Mouse (Mus musculus): ENCODE data around the gene Maf. TPM values are rescaled to one million over a fixed set of nuclear protein-coding genes. Genes with fewer than 3 reads are reported as not detected.

Gene Maf
- polyA plus RNA-seq, 1 experiment from 2014 or later = 2.4 TPM

GRCm38 (mm10) chr8:115639951-115640350, 67.6 kb downstream of the Maf start:
- H3K36me3 ChIP-seq (ENCODE audit: control insufficient read depth, insufficient read depth, low read length) = no peaks in the 10 kb centered on the region
- 76% methylated on average over 5 of the region's 5 CpGs for WGBS (ENCODE audit: insufficient replicate concordance)
- no peak overlapping the region for H3K4me2 ChIP-seq
- H3K4me3 ChIP-seq (ENCODE audit: low read depth, low read length) = no peak overlapping the region
- no peak overlapping the region for H3K27ac ChIP-seq (ENCODE audit: low read depth, low read length)
- no peaks in the 10 kb centered on the region for H3K4me1 ChIP-seq (ENCODE audit: control insufficient read depth, insufficient read depth, low read length)
- no peaks in the 10 kb centered on the region for H3K9me3 ChIP-seq (replicated peaks; ENCODE audit: control insufficient read depth, low read length)
- no peak overlapping the region for H3K9ac ChIP-seq (ENCODE audit: low read depth, low read length)
- no peak for ATAC-seq (replicated peaks; ENCODE audit: insufficient number of reproducible peaks, low FRiP score, low TSS enrichment)
- no peaks in the 10 kb centered on the region for H3K27me3 ChIP-seq (ENCODE audit: control insufficient read depth, insufficient read depth, low read length)

DNA sequence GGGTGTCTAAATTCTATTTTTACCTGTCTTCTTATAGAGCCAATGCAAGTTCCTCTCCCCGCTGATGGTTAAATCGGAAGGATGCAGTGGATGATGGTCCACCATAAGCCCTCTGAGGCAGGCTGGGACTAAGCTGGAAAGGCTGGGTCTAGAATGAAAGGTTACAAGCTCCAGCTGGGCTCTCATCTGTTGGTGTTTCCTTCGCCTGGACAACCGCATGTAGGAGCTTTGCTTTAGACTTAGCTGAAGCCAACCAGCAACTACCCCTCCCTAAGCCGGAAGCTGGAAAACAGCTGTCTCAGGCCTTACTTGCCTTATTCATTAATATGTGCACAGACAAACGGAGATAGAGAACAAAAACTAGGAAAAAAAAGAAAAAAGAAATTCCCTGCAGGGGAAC, 70.8 kb downstream of the Maf start:
- H3K4me1 ChIP-seq (ENCODE audit: control insufficient read depth, insufficient read depth, low read length) = no peaks in the 10 kb centered on the region
- 85% methylated on average over 6 of the region's 6 CpGs for WGBS (ENCODE audit: insufficient replicate concordance)
- no peak overlapping the region for H3K4me3 ChIP-seq (ENCODE audit: low read depth, low read length)
- no peaks in the 10 kb centered on the region for H3K36me3 ChIP-seq (ENCODE audit: control insufficient read depth, insufficient read depth, low read length)
- ATAC-seq (replicated peaks; ENCODE audit: insufficient number of reproducible peaks, low FRiP score, low TSS enrichment) = no peak
- H3K9me3 ChIP-seq (replicated peaks; ENCODE audit: control insufficient read depth, low read length) = no peaks in the 10 kb centered on the region
- no peak overlapping the region for H3K27ac ChIP-seq (ENCODE audit: low read depth, low read length)
- H3K9ac ChIP-seq (ENCODE audit: low read depth, low read length) = no peak overlapping the region
- H3K27me3 ChIP-seq (ENCODE audit: control insufficient read depth, insufficient read depth, low read length) = no peaks in the 10 kb centered on the region
- H3K4me2 ChIP-seq = no peak overlapping the region
